Comparison of ENCODE assay signal across 11 mouse cellular contexts in genomic region chr7:84315353-84316003, GRCm38 (mm10).
A peak's percentile ranks its signal among the peaks of the same experiment; 100 is the strongest.
DNase-seq lines count a peak whose midpoint lies in the region; ATAC-seq and TF ChIP-seq lines count a peak whose summit lies in the region.
"Had no signal": no experiment of that assay in that cellular context is flagged by ENCODE, and none has a peak within 500 bp of the region (broad histone marks: within the 10 kb centered on the region; RNA-seq: fewer than 3 reads in every experiment).

No protein-coding gene starts in this region.

- no peak overlapping the region for H3K4me3 ChIP-seq in forebrain, postnatal 0 days (ENCODE audit: low read depth, low read length)
- no peak overlapping the region for H3K4me3 ChIP-seq in forebrain, embryonic 13.5 days
- no peak overlapping the region for H3K4me3 ChIP-seq in forebrain, embryonic 10.5 days
- H3K4me3 ChIP-seq: embryonic facial prominence, embryonic 15.5 days; heart, embryonic 15.5 days had no signal

- H3K4me1 ChIP-seq in forebrain, postnatal 0 days (ENCODE audit: insufficient read depth), result peaks cover 3% of the 10 kb centered on the region; the same call in 1 of the 2 replicates
- H3K4me1 ChIP-seq in forebrain, embryonic 13.5 days, result peaks cover 5% of the 10 kb centered on the region; the same call in 1 of the 2 replicates
- 0 out of 2 replicates have a peak, but pooled peaks cover 5% of the 10 kb centered on the region for H3K4me1 ChIP-seq in forebrain, embryonic 10.5 days

- TF ChIP-seq CTCF in forebrain, postnatal 0 days (IDR thresholded peaks at IDR 0.05; ENCODE audit: low read depth), result peak; percentile 22

- H3K9ac ChIP-seq in forebrain, postnatal 0 days, result no peak overlapping the region
- no peak overlapping the region for H3K9ac ChIP-seq in forebrain, embryonic 13.5 days
- H3K9ac ChIP-seq: embryonic facial prominence, embryonic 15.5 days; heart, embryonic 15.5 days had no signal

- H3K9me3 ChIP-seq in forebrain, postnatal 0 days (ENCODE audit: low read length), result no peaks in the 10 kb centered on the region
- no peaks in the 10 kb centered on the region for H3K9me3 ChIP-seq in forebrain, embryonic 13.5 days (replicated peaks)
- H3K9me3 ChIP-seq in forebrain, embryonic 10.5 days, result no peaks in the 10 kb centered on the region
- H3K9me3 ChIP-seq: embryonic facial prominence, embryonic 15.5 days; G1E; heart, embryonic 15.5 days had no signal

- 70% methylated on average over 7 of the region's 7 CpGs for WGBS in forebrain, postnatal 0 days
- 76% methylated on average over 7 of the region's 7 CpGs for WGBS in forebrain, embryonic 13.5 days
- 66% methylated on average over 7 of the region's 7 CpGs for WGBS in forebrain, embryonic 10.5 days

- no peak for DNase-seq in forebrain, postnatal 0 days
- peak; percentile 41 for DNase-seq in ovary, postnatal 36 days (ENCODE audit: low spot score)
- no peak for DNase-seq in ovary, postnatal 14 days (ENCODE audit: low spot score)
- DNase-seq in kidney, postnatal 10 days, result peak; percentile 60
- DNase-seq in thymus, postnatal 14 days, result peak; percentile 57
- DNase-seq in frontal cortex, postnatal 36 days (ENCODE audit: low spot score in 2 of 2), result no peak
- DNase-seq in forebrain, embryonic 10.5 days (ENCODE audit: extremely low spot score, low spot score), result no peak

- 0 out of 2 replicates have a peak, but pooled peaks have one; percentile 4 for ATAC-seq in forebrain, postnatal 0 days
- no peak for ATAC-seq in forebrain, embryonic 13.5 days

- peaks cover 4% of the 10 kb centered on the region; the same call in 1 of the 2 replicates for H3K36me3 ChIP-seq in forebrain, postnatal 0 days (ENCODE audit: insufficient read depth)
- H3K36me3 ChIP-seq in forebrain, embryonic 13.5 days (ENCODE audit: poor library complexity, severe bottlenecking), result peaks cover 35% of the 10 kb centered on the region
- H3K36me3 ChIP-seq in forebrain, embryonic 10.5 days (replicated peaks), result peaks cover 39% of the 10 kb centered on the region
- H3K36me3 ChIP-seq: embryonic facial prominence, embryonic 15.5 days; G1E; heart, embryonic 15.5 days had no signal

- no peaks in the 10 kb centered on the region for H3K27me3 ChIP-seq in forebrain, postnatal 0 days (ENCODE audit: insufficient read depth, low read length)
- no peaks in the 10 kb centered on the region for H3K27me3 ChIP-seq in forebrain, embryonic 13.5 days
- no peaks in the 10 kb centered on the region for H3K27me3 ChIP-seq in forebrain, embryonic 10.5 days (ENCODE audit: poor library complexity, severe bottlenecking)
- H3K27me3 ChIP-seq: embryonic facial prominence, embryonic 15.5 days; heart, embryonic 15.5 days had no signal

- H3K4me2 ChIP-seq in forebrain, postnatal 0 days (ENCODE audit: low read depth), result no peak overlapping the region
- H3K4me2 ChIP-seq in forebrain, embryonic 13.5 days, result no peak overlapping the region
- H3K4me2 ChIP-seq: embryonic facial prominence, embryonic 15.5 days; heart, embryonic 15.5 days had no signal

- no peak overlapping the region for H3K27ac ChIP-seq in forebrain, postnatal 0 days (ENCODE audit: low read depth, low read length)
- no peak overlapping the region for H3K27ac ChIP-seq in forebrain, embryonic 13.5 days
- no peak overlapping the region for H3K27ac ChIP-seq in forebrain, embryonic 10.5 days
- H3K27ac ChIP-seq: embryonic facial prominence, embryonic 15.5 days; heart, embryonic 15.5 days had no signal

Comparison
In these comparisons a context has a peak if more than half of its experiments do, and no peak if none do; other contexts are left out.
1. DNase-seq: peak in ovary, postnatal 36 days (single experiment), kidney, postnatal 10 days (single experiment) and thymus, postnatal 14 days (single experiment); none in forebrain, postnatal 0 days (single experiment), ovary, postnatal 14 days (single experiment), frontal cortex, postnatal 36 days (0 of 2) and forebrain, embryonic 10.5 days (single experiment).